Mouse (Mus musculus): ENCODE data around the gene Olfr859. TPM values are rescaled to one million over a fixed set of nuclear protein-coding genes. Genes with fewer than 3 reads are reported as not detected.
"Not testable (repeated sequence)": the region's sequence is repeated elsewhere in the genome, so short reads cannot be mapped to it uniquely, and the experiment has no call there.

The Olfr859 gene
- total RNA-seq (2022) = not detected

DNA sequence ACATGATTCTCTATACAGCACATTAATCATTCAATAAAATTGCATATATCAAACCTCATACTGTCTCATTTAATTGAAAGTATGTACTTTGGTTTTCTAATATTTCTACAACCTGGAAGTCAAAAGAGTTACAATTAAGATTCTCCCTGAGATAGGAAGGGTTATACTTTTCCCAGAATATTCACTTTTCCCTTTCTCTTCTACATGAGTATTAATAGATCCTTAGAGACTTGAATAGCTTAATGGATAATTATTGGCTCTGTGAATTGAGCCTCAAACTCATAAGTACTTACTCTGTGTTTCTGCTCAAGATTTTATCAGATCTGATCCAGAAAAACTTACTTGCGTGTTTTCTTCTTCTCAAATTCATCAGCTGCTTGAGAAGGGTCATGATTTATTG lies at the start of gene Olfr859:
Gene Olfr859 (plus strand): TSS at position 301 of the 400 bp plus-strand sequence.
- not testable (repeated sequence) for DNase-seq (ENCODE audit: low spot score in 2 of 2)

GRCm38 (mm10) chr9:19769136-19769535 lies 35.6 kb upstream of the Olfr859 start:
- no peak for DNase-seq (ENCODE audit: low spot score in 2 of 2)

- no peak for DNase-seq (ENCODE audit: low spot score in 2 of 2)
Observed at GRCm38 (mm10) chr9:19769701-19770100, 35.0 kb upstream of the Olfr859 start.

- no peak for DNase-seq (ENCODE audit: low spot score in 2 of 2)
Observed at GRCm38 (mm10) chr9:19779983-19780382, 24.7 kb upstream of the Olfr859 start, which contains the start of gene Olfr58. Gene Olfr58, plus strand, starts transcription at chr9:19780283.

DNA sequence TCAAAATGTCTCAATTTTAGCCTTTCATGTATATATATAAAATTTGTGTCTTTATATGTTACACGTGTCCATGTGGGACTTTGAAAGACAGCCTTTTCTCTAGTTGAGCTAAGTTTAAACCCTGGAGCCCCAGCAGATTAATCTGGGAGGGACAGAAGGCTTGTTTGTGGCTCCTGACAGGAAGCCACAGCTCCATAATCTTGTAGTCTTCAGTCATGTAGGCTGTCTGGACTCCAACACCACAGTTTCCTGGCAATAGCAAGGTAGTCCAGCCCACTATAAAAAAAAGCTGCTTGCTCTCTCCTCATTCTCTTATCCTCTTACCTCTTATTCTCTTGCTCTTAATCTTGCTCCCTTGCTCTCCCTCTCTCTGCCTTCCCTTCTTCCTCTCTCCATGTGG lies 1.7 kb upstream of the Olfr859 start:
- DNase-seq (ENCODE audit: low spot score in 2 of 2) = no peak

DNA sequence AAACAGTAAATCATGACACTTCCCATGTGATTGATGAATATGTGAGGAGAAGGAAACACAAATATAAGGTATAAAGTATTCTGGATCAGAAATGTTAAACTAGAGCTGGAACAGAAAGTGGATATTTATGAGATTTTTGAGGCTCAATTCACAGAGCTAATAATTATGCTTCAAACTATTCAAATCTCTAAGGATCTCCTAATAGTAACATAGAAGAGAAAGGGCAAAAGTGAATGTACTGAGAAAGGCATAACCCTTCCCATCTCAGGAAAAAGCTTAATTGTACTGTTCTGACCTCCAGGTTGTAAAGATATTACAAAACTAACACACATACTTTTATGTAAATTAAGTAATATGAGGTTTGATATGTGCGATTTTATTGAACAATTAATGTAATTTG lies 44.9 kb downstream of the Olfr859 start, which contains the start of gene Olfr860:
Gene Olfr860 (minus strand): TSS at position 101 of the 400 bp plus-strand sequence.
- no peak for DNase-seq (ENCODE audit: low spot score in 2 of 2)

Other genes starting within 250 kb of the Olfr859 start
- gene Olfr854, start 237.5 kb upstream of the Olfr859 start, total RNA-seq (2022) = not detected
- not detected for gene Olfr855, start 222.3 kb upstream of the Olfr859 start, total RNA-seq (2022)
- 10 to 100 TPM; 13.2 to 16.8 (median 14.5) TPM for gene Zfp317, start 182.8 kb upstream of the Olfr859 start, total RNA-seq (2022)
- not detected for gene Olfr857, start 95.5 kb upstream of the Olfr859 start, total RNA-seq (2022)
- gene Olfr58, start 24.6 kb upstream of the Olfr859 start, total RNA-seq (2022) = not detected
- gene Olfr860, start 44.8 kb downstream of the Olfr859 start, total RNA-seq (2022) = not detected
- not detected for gene Olfr862, start 83.1 kb downstream of the Olfr859 start, total RNA-seq (2022)
- gene Olfr77, start 112.0 kb downstream of the Olfr859 start, total RNA-seq (2022) = not detected
- not detected for gene Olfr866, start 223.1 kb downstream of the Olfr859 start, total RNA-seq (2022)

Data from gastrocnemius, adult 8-10 months (tissue).